Mouse (Mus musculus) common myeloid progenitor, adult 5-6 weeks (primary cell): ENCODE results near the gene Myo9b. TPM values are rescaled to one million over a fixed set of nuclear protein-coding genes. Genes with fewer than 3 reads are reported as not detected.

Source experiments
- ATAC-seq: replicated peaks from 2 replicates; pipeline ENCODE4 v1.8.0; 2016; ENCODE audit warnings: low read depth, mild to moderate bottlenecking, moderate TSS enrichment, inconsistent platforms; ENCODE audit not compliant: poor library complexity, severe bottlenecking
- total RNA-seq: library from RNA; stranded (forward); fragments of 200-1000, 187-1606 nt; gene quantifications from 2 replicates; pipeline ENCODE4 v1.2.3, GENCODE M21; 2017

Gene Myo9b
- total RNA-seq, 1 experiment from 2014 or later: 32.7 TPM

- no peak for ATAC-seq
Measured at GRCm38 (mm10) chr8:71351520-71351919, 79.0 kb downstream of the Myo9b start.

GRCm38 (mm10) chr8:71358026-71358425 lies 85.5 kb downstream of the Myo9b start:
- no peak for ATAC-seq

- peak; percentile 73 for ATAC-seq
Measured at GRCm38 (mm10) chr8:71366771-71367528, 94.4 kb downstream of the Myo9b start, which contains the start of gene Use1. Gene Use1, plus strand, starts transcription at chr8:71366848.

GRCm38 (mm10) chr8:71367529-71368176 lies 95.1 kb downstream of the Myo9b start:
- no peak for ATAC-seq

DNA sequence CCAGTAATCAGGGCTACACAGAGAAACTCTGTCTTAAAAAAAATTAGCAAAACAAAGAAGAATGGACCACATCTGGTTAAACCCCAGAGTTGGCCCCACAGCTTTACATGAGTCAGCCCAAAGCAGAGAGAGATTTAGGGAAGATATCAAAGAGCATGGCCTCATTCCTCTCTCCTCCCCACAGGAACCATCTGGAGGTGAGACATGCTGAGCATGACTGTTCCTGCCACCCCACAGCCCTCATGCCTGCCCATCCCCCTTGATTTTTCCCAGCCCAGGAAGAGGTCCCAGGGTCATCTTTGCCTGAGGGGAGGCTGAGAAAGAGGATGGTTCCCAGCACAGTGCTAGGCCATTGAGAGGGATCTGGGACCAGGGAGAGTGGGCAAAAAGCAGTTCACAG lies 95.9 kb downstream of the Myo9b start:
- no peak for ATAC-seq

- ATAC-seq: no peak
Measured at GRCm38 (mm10) chr8:71369040-71369718, 96.7 kb downstream of the Myo9b start.

- ATAC-seq: no peak
Measured at GRCm38 (mm10) chr8:71370711-71371235, 98.3 kb downstream of the Myo9b start.

DNA sequence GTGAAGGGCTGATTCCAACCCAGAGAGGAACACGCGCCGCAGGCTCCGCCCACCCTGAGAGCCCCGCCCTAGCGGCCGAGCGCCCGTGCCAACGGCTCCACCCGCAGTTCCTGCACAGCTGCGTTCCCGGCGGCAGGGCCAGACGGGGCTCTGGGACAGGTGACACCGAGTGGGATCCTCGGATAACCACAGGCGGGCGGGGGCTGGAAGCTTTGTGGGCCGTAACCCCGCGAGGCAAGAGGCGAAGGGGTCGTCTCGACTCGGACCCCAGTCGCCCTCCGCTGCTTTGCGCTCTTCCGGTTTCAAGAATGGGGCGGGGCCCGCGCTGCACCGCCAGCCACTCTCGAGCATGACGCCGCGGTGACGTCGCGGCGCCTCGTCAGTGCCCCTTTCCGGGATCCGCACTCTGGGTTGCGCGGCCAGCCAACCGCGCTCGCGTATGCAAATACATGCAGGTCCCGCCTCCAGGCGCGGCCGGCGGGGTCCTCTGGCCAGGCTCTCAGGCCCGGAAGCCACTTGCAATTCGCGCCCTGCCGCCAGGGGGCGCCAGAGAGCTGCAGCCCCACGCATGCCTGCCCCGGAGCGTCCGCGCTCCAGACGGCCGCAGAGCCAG lies 98.8 kb downstream of the Myo9b start, which contains the start of gene Ocel1:
Gene Ocel1 (plus strand): TSS at position 63 of the 613 bp plus-strand sequence.
- ATAC-seq: peak; percentile 62

GRCm38 (mm10) chr8:71372427-71372826 lies 99.9 kb downstream of the Myo9b start:
- ATAC-seq: no peak

GRCm38 (mm10) chr8:71373000-71373399 lies 100.5 kb downstream of the Myo9b start:
- ATAC-seq: no peak

- no peak for ATAC-seq
Measured at GRCm38 (mm10) chr8:71374616-71375206, 102.2 kb downstream of the Myo9b start.

DNA sequence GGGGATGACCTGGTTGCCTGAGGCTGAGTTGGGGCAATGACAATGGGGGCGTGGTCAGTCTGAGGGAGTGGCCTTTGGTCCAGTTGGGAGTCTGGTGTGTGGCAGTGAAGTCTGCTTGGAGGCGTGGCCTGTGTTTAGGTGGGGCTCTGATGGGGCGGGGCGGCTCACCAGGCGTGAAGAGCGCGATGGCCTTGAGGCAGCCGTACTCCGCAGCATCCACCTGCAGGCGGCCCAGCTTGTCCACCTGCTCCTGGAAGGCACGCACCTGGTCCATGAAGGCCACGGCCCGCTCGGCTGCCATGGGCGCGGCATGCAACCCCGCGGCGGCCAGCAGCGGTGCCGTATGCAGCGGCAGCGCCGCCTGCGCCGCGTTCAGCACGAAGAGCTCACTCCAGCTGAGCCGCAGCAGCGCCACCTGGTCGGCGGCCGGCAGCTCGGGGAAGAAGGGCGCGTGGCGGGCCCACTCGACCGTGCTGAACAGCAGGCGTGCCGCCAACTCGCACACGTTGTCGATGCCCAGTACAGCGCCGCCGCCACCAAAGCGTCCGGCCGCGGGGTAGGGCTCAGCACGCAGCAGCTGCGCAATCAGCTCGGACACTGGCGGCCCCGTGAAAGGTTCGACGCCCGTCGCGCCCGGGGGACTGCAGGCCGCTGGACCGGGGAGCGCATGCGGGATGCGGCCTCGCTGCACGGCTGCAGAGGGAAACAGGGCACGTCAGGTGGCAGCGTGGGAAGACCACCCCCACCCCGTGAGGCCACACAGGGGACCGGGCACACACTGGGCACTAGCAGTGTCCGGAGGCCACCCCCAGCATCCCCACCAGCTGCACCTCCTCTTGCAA lies 103.3 kb downstream of the Myo9b start:
- peak; percentile 38 for ATAC-seq

- ATAC-seq: no peak
Measured at GRCm38 (mm10) chr8:71376423-71377030, 104.0 kb downstream of the Myo9b start.

DNA sequence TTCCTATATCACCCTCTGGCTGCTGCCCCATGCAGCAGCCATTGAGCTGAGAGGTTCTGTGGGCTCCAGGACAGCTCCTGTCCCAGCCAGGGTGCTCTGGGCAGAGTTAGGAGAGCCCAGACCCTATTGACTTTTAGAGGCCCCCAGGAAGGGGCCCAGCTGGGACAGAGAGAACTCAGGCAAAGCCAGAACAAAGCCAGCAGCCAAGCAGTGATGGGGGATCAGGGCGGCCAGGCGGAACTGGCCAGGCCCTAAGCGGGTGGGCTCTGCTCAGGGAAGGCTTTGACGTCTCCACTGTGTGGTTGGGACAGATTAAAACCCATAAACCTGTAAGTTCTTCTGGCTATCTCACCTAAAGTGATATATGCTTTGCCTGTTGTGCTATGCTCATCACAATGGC lies 106.5 kb downstream of the Myo9b start:
- ATAC-seq: no peak

DNA sequence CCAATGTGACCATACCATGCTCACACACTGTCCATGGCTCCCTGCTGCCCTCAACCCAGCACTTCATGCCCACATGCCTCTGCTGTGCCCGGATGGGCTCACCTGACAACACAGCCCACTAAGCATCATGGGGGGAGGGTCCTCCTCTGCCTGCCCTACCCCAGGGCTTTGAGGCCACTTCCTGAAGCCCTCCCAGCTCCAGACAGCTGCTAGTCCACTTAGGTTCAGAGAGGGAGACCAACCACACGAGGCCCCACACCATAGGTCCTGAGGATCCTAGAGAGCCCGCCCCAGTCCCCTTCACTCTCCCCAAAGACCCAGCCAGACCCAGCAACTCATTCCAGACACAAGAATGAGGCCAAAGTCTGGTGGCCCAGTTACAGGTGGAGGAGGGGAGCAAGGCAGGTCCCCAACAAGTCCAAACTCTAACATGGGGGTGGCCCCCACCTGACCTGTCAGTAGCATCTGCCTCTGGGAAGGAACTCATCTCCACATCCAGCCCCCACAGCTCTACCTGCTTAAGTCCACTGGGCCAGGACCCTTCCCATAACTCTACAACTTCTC lies 107.1 kb downstream of the Myo9b start:
- ATAC-seq: no peak

DNA sequence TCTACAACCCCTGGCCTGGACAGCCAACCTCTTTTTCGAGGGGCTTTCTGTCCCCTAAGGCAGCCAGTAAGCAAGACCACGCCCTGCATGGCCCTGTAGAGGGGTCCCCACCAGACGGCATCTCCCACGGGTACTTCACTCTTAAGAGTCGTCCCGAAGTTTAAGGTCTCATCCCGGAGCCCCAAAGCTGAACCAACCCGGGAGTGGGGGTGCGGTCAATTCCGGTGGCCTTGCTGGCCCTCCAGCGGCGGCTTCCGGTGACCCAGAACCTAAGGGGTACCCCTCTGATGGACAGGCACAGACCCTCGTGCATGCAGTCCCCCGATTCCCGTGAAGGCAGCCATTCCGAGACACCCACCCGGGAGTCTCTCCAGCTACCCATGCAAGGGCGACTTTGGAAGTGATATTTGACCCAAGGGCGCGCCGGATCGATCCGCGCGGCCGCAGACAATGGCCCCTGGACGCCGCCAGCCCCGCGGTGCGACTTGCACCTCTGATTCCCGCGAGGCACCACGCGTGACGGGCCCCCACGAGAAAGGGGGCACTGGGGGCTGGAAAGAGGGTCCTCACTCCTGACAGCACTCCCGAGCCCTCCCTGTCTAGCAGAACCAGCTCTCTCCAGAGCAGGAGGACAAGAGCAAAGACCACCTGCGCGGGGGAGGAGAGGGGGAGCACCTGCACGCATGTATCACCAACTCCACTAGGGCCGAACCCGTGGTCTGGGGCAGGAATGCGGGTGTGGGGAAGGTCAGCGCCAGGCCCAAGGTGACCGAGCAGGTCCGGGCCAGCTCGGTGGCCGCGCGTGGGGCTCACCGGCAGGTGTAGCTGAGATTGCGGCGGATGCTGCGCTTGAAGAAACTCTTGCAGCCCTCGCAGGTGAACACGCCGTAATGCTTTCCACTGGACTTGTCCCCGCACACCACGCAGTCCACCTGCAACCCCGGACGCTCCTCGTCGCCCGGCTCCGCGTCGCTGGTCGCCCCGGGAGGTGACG lies 108.0 kb downstream of the Myo9b start:
- no peak for ATAC-seq

- ATAC-seq: 0 out of 2 replicates have a peak, but pooled peaks have one; percentile 1
Measured at GRCm38 (mm10) chr8:71381421-71381970, 109.0 kb downstream of the Myo9b start, which contains the start of gene Nr2f6. Gene Nr2f6, minus strand, starts transcription at chr8:71381960.
